14 mouse cellular contexts compared by ENCODE assay signal in the genomic region with DNA sequence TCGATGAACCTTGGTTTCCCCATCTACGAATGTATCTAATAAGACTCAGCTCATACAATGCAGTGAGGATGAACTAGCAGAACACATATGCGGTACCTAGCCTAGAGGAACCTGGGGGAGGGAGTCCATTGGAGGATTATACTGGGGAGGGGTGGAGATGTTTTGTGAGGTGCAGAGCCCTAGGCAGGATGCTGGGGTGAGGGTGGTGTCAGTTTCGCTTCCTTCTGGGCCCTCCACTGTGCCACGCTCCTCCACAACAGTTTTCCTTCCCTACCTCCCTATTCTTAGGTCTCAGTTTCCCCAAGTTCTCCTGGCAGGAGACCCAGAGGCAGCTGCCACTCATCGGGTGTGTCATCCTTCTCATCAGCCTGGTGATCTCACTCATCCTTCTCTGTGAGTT. TPM values are rescaled to one million over a fixed set of nuclear protein-coding genes. Genes with fewer than 3 reads are reported as not detected.
"Had no signal": no experiment of that assay in that cellular context is flagged by ENCODE, and none has a peak within 500 bp of the region (broad histone marks: within the 10 kb centered on the region; RNA-seq: fewer than 3 reads in every experiment).

No protein-coding gene starts in this region.

- DNase-seq: kidney, adult 9 months; kidney, postnatal 36 days; layer of hippocampus, adult 9-11 months; layer of hippocampus, postnatal 36 days; liver; liver, embryonic 13.5 days; liver, postnatal 0 days; lung, postnatal 14 days; midbrain, embryonic 14.5 days; right cerebral cortex, postnatal 14 days; thymus, postnatal 14 days had no signal

- ATAC-seq: liver, postnatal 0 days had no signal

RNA-seq across cellular contexts. Expression of a gene that starts 10.7 kb away (rescaled TPM):
- total RNA-seq: layer of hippocampus, adult 18-20 months; layer of hippocampus, postnatal 36 days; left cerebral cortex, adult 8-10 months; left cerebral cortex, postnatal 25 days had no signal
